Mouse (Mus musculus): ENCODE measurements around the gene G3bp2. TPM values are rescaled to one million over a fixed set of nuclear protein-coding genes. Genes with fewer than 3 reads are reported as not detected.
A peak's percentile ranks its signal among the peaks of the same experiment; 100 is the strongest.

The G3bp2 gene
- polyA plus RNA-seq, 1 experiment from 2014 or later, result 407 TPM

DNA sequence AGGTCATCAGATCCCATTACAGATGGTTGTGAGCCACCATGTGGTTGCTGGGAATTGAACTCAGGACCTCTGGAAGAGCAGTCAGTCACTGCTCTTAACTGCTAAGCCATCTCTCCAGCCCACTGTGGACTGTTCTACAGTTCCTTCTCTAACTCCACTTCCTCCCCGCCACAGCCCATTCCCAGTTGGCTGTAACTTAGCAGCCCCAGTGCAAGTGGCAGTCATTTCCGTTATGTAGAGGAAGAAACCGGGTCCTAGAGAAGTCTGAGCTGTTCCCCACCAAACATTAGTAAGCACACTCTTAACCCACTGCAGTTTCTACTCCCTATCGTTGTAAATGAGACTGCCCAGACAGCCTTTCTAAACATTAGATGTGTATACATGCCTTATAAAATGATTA, 23.8 kb upstream of the G3bp2 start:
- no peak for ATAC-seq (ENCODE audit: low FRiP score, low TSS enrichment)
- Histone ChIP-seq H3K27ac (replicated peaks; ENCODE audit: low read depth, low read length) (no peak overlapping the region), H3K4me1 (ENCODE audit: control insufficient read depth, insufficient read depth, low read length) (no peaks in the 10 kb centered on the region), H3K4me2 (ENCODE audit: low read length) (no peak overlapping the region), H3K27me3 (ENCODE audit: control insufficient read depth, insufficient read depth, low read length) (no peaks in the 10 kb centered on the region), H3K9ac (replicated peaks; ENCODE audit: low read length) (no peak overlapping the region), H3K36me3 (ENCODE audit: control insufficient read depth, insufficient read depth, low read length) (no peaks in the 10 kb centered on the region), H3K4me3 (replicated peaks; ENCODE audit: low read depth, low read length) (no peak overlapping the region), H3K9me3 (ENCODE audit: control insufficient read depth, low read length) (no peaks in the 10 kb centered on the region)
- WGBS, result 94% methylated on average over 4 of the region's 4 CpGs
- no peak for DNase-seq

DNA sequence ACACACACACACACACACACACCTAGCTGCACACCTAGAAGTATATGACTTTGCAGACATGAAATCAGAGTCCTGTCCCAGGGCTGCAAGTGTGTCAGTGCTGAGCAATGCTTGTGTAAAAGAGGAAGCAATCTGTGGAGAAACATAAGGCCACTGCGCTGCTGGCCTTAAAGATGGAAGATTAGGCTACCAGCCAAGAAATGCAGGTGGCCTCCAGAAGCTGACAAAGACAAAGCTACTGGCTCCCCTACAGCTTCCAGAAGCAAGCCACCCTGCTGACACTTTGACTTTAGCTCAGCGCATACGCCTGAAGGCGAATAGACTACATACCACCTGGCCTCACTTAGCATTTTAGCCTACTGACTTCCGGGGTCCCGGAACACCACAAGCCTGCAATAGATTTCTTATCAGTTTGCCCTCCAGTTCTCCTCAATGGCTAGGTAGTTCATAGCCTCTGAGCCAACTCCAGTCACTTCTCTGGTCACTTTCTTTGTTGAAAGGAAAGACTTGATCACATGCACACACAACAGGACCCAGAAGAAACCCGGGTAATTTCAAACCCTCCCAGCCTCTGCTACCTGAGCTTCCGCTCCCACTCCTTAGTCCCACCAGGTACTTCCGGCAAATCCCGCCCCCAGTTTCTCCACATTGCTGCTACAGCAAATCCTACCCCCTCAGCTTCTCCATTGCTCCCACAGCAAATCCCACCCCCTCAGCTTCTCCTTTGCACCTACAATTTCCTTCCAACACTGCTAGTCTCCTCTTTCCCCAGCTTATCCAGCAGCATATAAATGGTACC, 23.0 kb upstream of the G3bp2 start:
- no peaks in the 10 kb centered on the region for H3K27me3 ChIP-seq (ENCODE audit: control insufficient read depth, insufficient read depth, low read length)
- H3K9me3 ChIP-seq (ENCODE audit: control insufficient read depth, low read length), result no peaks in the 10 kb centered on the region
- H3K27ac ChIP-seq (replicated peaks; ENCODE audit: low read depth, low read length), result no peak overlapping the region
- H3K4me2 ChIP-seq (ENCODE audit: low read length), result no peak overlapping the region
- DNase-seq (peak; percentile 58), ATAC-seq (ENCODE audit: low FRiP score, low TSS enrichment) (no peak)
- 49% methylated on average over 10 of the region's 10 CpGs for WGBS
- H3K4me3 ChIP-seq (replicated peaks; ENCODE audit: low read depth, low read length), result no peak overlapping the region
- no peaks in the 10 kb centered on the region for H3K36me3 ChIP-seq (ENCODE audit: control insufficient read depth, insufficient read depth, low read length)
- H3K9ac ChIP-seq (replicated peaks; ENCODE audit: low read length), result no peak overlapping the region
- no peaks in the 10 kb centered on the region for H3K4me1 ChIP-seq (ENCODE audit: control insufficient read depth, insufficient read depth, low read length)

- 73% methylated on average over 13 of the region's 13 CpGs for WGBS
- Histone ChIP-seq H3K9ac (replicated peaks; ENCODE audit: low read length) (no peak overlapping the region), H3K4me3 (replicated peaks; ENCODE audit: low read depth, low read length) (no peak overlapping the region), H3K9me3 (ENCODE audit: control insufficient read depth, low read length) (no peaks in the 10 kb centered on the region), H3K27ac (replicated peaks; ENCODE audit: low read depth, low read length) (no peak overlapping the region), H3K4me1 (ENCODE audit: control insufficient read depth, insufficient read depth, low read length) (no peaks in the 10 kb centered on the region), H3K4me2 (ENCODE audit: low read length) (no peak overlapping the region), H3K27me3 (ENCODE audit: control insufficient read depth, insufficient read depth, low read length) (no peaks in the 10 kb centered on the region), H3K36me3 (ENCODE audit: control insufficient read depth, insufficient read depth, low read length) (no peaks in the 10 kb centered on the region)
- no peak for ATAC-seq (ENCODE audit: low FRiP score, low TSS enrichment)
- no peak for DNase-seq
Measured at GRCm38 (mm10) chr5:92103816-92104415, 20.4 kb upstream of the G3bp2 start.

GRCm38 (mm10) chr5:92103062-92103461, 19.5 kb upstream of the G3bp2 start:
- no peak for ATAC-seq (ENCODE audit: low FRiP score, low TSS enrichment)
- no peaks in the 10 kb centered on the region for H3K36me3 ChIP-seq (ENCODE audit: control insufficient read depth, insufficient read depth, low read length)
- no peaks in the 10 kb centered on the region for H3K4me1 ChIP-seq (ENCODE audit: control insufficient read depth, insufficient read depth, low read length)
- H3K4me3 ChIP-seq (replicated peaks; ENCODE audit: low read depth, low read length), result no peak overlapping the region
- no peak overlapping the region for H3K9ac ChIP-seq (replicated peaks; ENCODE audit: low read length)
- WGBS, result 66% methylated on average over 6 of the region's 6 CpGs
- H3K27me3 ChIP-seq (ENCODE audit: control insufficient read depth, insufficient read depth, low read length), result no peaks in the 10 kb centered on the region
- no peak overlapping the region for H3K4me2 ChIP-seq (ENCODE audit: low read length)
- no peak overlapping the region for H3K27ac ChIP-seq (replicated peaks; ENCODE audit: low read depth, low read length)
- no peaks in the 10 kb centered on the region for H3K9me3 ChIP-seq (ENCODE audit: control insufficient read depth, low read length)
- no peak for DNase-seq

DNA sequence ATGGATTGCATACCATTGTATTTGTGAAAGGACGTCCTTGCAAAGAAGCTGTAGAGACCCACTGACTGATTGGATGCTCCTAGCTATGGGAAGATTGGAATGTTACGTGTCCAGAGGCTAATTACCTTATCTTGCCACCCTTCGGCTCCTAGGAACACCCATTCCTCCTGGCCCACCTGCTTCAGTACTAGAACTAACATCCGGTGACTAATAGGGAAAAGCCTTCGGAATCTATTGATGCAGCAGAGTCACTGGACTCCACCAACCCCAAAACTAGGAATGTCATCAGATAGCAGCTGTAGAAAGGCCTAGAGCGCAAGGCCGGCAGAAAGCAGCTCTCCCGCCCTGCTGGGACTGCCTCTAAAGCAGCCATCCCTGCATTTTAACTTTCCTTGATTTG, 18.1 kb upstream of the G3bp2 start:
- WGBS, result 89% methylated on average over 8 of the region's 8 CpGs
- DNase-seq (no peak), ATAC-seq (ENCODE audit: low FRiP score, low TSS enrichment) (no peak)
- H3K9me3 ChIP-seq (ENCODE audit: control insufficient read depth, low read length), result no peaks in the 10 kb centered on the region
- no peaks in the 10 kb centered on the region for H3K27me3 ChIP-seq (ENCODE audit: control insufficient read depth, insufficient read depth, low read length)
- no peak overlapping the region for H3K27ac ChIP-seq (replicated peaks; ENCODE audit: low read depth, low read length)
- H3K4me1 ChIP-seq (ENCODE audit: control insufficient read depth, insufficient read depth, low read length), result no peaks in the 10 kb centered on the region
- no peaks in the 10 kb centered on the region for H3K36me3 ChIP-seq (ENCODE audit: control insufficient read depth, insufficient read depth, low read length)
- H3K9ac ChIP-seq (replicated peaks; ENCODE audit: low read length), result no peak overlapping the region
- H3K4me3 ChIP-seq (replicated peaks; ENCODE audit: low read depth, low read length), result no peak overlapping the region
- no peak overlapping the region for H3K4me2 ChIP-seq (ENCODE audit: low read length)

- Histone ChIP-seq H3K9me3 (ENCODE audit: control insufficient read depth, low read length) (no peaks in the 10 kb centered on the region), H3K36me3 (ENCODE audit: control insufficient read depth, insufficient read depth, low read length) (no peaks in the 10 kb centered on the region), H3K9ac (replicated peaks; ENCODE audit: low read length) (no peak overlapping the region), H3K4me1 (ENCODE audit: control insufficient read depth, insufficient read depth, low read length) (peaks cover 2% of the 10 kb centered on the region; the same call in 1 of the 2 replicates), H3K4me2 (ENCODE audit: low read length) (no peak overlapping the region), H3K27me3 (ENCODE audit: control insufficient read depth, insufficient read depth, low read length) (no peaks in the 10 kb centered on the region), H3K4me3 (replicated peaks; ENCODE audit: low read depth, low read length) (no peak overlapping the region), H3K27ac (replicated peaks; ENCODE audit: low read depth, low read length) (no peak overlapping the region)
- ATAC-seq (ENCODE audit: low FRiP score, low TSS enrichment), result no peak
- DNase-seq, result no peak
- 60% methylated on average over 13 of the region's 13 CpGs for WGBS
Measured at GRCm38 (mm10) chr5:92098351-92099109, 15.0 kb upstream of the G3bp2 start.

DNA sequence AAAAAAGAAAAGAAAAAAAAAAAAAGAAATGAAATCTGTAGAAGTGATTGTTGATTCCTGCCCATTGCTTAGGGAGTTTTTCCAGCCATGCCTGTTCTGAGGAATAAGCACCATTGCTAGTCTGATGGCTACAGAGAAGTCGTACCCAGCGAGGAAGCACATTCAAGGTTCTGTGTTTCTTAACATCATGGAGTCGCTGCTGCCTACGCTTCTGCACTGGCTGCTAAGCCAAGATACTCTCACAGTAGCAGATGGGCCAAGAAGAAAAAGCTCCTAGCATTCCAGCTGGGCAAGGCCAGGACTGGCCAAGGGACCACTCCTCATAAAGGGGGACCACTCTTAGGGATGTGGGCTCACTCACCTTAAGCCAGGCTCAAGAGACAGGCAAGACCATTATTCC, 14.3 kb upstream of the G3bp2 start:
- no peak overlapping the region for H3K9ac ChIP-seq (replicated peaks; ENCODE audit: low read length)
- no peaks in the 10 kb centered on the region for H3K36me3 ChIP-seq (ENCODE audit: control insufficient read depth, insufficient read depth, low read length)
- H3K9me3 ChIP-seq (ENCODE audit: control insufficient read depth, low read length), result no peaks in the 10 kb centered on the region
- H3K4me3 ChIP-seq (replicated peaks; ENCODE audit: low read depth, low read length), result no peak overlapping the region
- H3K4me1 ChIP-seq (ENCODE audit: control insufficient read depth, insufficient read depth, low read length), result peaks cover 5% of the 10 kb centered on the region; the same call in 1 of the 2 replicates
- no peak overlapping the region for H3K27ac ChIP-seq (replicated peaks; ENCODE audit: low read depth, low read length)
- ATAC-seq (ENCODE audit: low FRiP score, low TSS enrichment) (no peak), DNase-seq (no peak)
- H3K4me2 ChIP-seq (ENCODE audit: low read length), result no peak overlapping the region
- 91% methylated on average over 4 of the region's 4 CpGs for WGBS
- no peaks in the 10 kb centered on the region for H3K27me3 ChIP-seq (ENCODE audit: control insufficient read depth, insufficient read depth, low read length)

DNA sequence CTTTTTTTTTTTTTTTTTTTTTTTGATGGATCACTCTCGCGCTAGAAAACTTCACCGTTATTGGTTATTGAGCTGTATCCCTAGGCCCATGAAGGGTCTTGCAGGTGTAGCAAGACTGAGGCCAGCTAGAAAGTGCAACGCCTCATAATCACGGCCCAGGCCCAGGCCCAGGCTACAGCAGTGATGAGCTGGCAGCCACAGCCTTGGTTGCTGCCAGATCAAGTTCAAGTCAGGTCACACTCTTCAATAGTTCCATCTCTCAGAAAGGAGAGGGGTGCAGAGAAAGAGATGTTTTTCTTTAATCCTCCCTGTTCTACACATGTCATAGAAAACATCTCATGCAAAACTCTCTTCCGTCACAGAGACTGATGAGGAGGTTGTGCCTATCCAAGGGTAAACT, 13.3 kb upstream of the G3bp2 start:
- no peak overlapping the region for H3K9ac ChIP-seq (replicated peaks; ENCODE audit: low read length)
- peaks cover 5% of the 10 kb centered on the region; the same call in 1 of the 2 replicates for H3K4me1 ChIP-seq (ENCODE audit: control insufficient read depth, insufficient read depth, low read length)
- no peak for ATAC-seq (ENCODE audit: low FRiP score, low TSS enrichment)
- H3K9me3 ChIP-seq (ENCODE audit: control insufficient read depth, low read length), result no peaks in the 10 kb centered on the region
- no peaks in the 10 kb centered on the region for H3K27me3 ChIP-seq (ENCODE audit: control insufficient read depth, insufficient read depth, low read length)
- no peak overlapping the region for H3K4me2 ChIP-seq (ENCODE audit: low read length)
- H3K4me3 ChIP-seq (replicated peaks; ENCODE audit: low read depth, low read length), result no peak overlapping the region
- WGBS, result 87% methylated on average over 6 of the region's 6 CpGs
- H3K27ac ChIP-seq (replicated peaks; ENCODE audit: low read depth, low read length), result no peak overlapping the region
- H3K36me3 ChIP-seq (ENCODE audit: control insufficient read depth, insufficient read depth, low read length), result no peaks in the 10 kb centered on the region
- no peak for DNase-seq
